Mouse (Mus musculus) kidney, adult 2 months (tissue): Measurements from ENCODE around the gene Cdk4. TPM values are rescaled to one million over a fixed set of nuclear protein-coding genes. Genes with fewer than 3 reads are reported as not detected.

Source experiments
- DNase-seq: peaks from one replicate; pipeline ENCODE4 v3.0.0; 2021
- H3K27ac ChIP-seq: fragments of 200-500 bp; 2 replicates; pipeline ENCODE4 v1.5.1; 2012; ENCODE audit warnings: low read depth, low read length, control low read depth, inconsistent platforms; ENCODE audit not compliant: insufficient read depth
- H3K27me3 ChIP-seq: fragments of 200-500 bp; replicated peaks from 2 replicates; pipeline ENCODE4 v1.6.1; 2012; ENCODE audit warnings: mild to moderate bottlenecking, moderate library complexity, low read length, inconsistent platforms; ENCODE audit not compliant: control insufficient read depth, insufficient read depth
- H3K36me3 ChIP-seq: fragments of 200-500 bp; 2 replicates; pipeline ENCODE4 v1.6.1; 2012; ENCODE audit warnings: mild to moderate bottlenecking, moderate library complexity, low read length, inconsistent platforms; ENCODE audit not compliant: control insufficient read depth, insufficient read depth
- H3K4me1 ChIP-seq: fragments of 200-500 bp; 2 replicates; pipeline ENCODE4 v1.6.1; 2011; ENCODE audit warnings: low read length; ENCODE audit not compliant: control insufficient read depth, insufficient read depth
- H3K4me3 ChIP-seq: fragments of 200-500 bp; 2 replicates; pipeline ENCODE4 v1.5.1; 2011; ENCODE audit warnings: mild to moderate bottlenecking, low read depth, low read length, control low read depth; ENCODE audit not compliant: insufficient read depth
- CTCF ChIP-seq: fragments of 200-500 bp; conservative IDR thresholded peaks from 2 replicates; pipeline ENCODE4 v1.5.1; 2011; ENCODE audit warnings: low read depth, mild to moderate bottlenecking, control low read depth, low read length, moderate library complexity, mixed read lengths; ENCODE audit not compliant: insufficient read depth, insufficient read length
- POLR2A ChIP-seq: fragments of 200-500 bp; IDR thresholded peaks from one replicate; pipeline ENCODE4 v1.6.1; 2011; ENCODE audit warnings: low read depth, low read length, control low read depth
- WGBS: fragments of 180-500 bp; shearing (Covaris S2); methylation state at CpG from one replicate; pipeline ENCODE4 v1.1.7; 2018; 5-methylcytosine and 5-hydroxymethylcytosine counted together
- polyA plus RNA-seq: library from polyadenylated mRNA; depleted of rRNA; stranded (reverse); fragments of >200 nt; gene quantifications from 2 replicates; pipeline ENCODE4 v1.2.3, GENCODE M21; 2012

The Cdk4 gene
- polyA plus RNA-seq, 1 experiment, result 216 TPM

GRCm38 (mm10) chr10:127036273-127036672 lies 27.1 kb upstream of the Cdk4 start:
- Histone ChIP-seq H3K4me1 (peaks cover 15% of the 10 kb centered on the region; the same call in 1 of the 2 replicates), H3K27me3 (no peaks in the 10 kb centered on the region; the same call in 1 of the 2 replicates), H3K4me3 (no peak overlapping the region), H3K36me3 (no peaks in the 10 kb centered on the region), H3K27ac (peak overlapping the region; percentile 77)
- TF ChIP-seq POLR2A, result no peak
- no peak for TF ChIP-seq CTCF
- peak; percentile 93 for DNase-seq
- WGBS, result 51% methylated on average over 12 of the region's 12 CpGs

DNA sequence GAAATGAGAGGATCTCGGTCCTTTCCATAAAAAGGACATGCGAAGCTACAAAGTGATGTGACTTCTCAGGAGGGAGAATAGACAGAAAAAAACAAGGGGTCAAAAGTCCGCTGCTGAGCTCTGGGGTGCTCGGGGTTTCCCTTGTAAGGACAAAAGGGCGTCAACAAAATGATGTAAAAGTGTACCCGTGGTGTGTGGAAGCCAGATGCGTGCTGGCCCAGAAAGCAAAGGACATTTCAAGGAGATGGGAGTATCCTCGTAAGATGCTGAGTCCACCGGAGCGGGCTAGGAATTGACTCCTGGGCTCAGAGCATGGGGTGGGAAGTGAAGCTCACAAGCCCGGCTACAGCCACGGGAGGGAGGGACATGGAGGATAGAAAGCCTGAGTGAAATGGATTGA lies 25.7 kb upstream of the Cdk4 start:
- peaks cover 15% of the 10 kb centered on the region; the same call in 1 of the 2 replicates for H3K4me1 ChIP-seq
- no peak overlapping the region for H3K4me3 ChIP-seq
- TF ChIP-seq POLR2A (no peak), CTCF (no peak)
- H3K27ac ChIP-seq, result peak overlapping the region; percentile 66
- DNase-seq, result peak; percentile 81
- H3K27me3 ChIP-seq, result no peaks in the 10 kb centered on the region
- no peaks in the 10 kb centered on the region for H3K36me3 ChIP-seq
- 52% methylated on average over 12 of the region's 12 CpGs for WGBS

DNA sequence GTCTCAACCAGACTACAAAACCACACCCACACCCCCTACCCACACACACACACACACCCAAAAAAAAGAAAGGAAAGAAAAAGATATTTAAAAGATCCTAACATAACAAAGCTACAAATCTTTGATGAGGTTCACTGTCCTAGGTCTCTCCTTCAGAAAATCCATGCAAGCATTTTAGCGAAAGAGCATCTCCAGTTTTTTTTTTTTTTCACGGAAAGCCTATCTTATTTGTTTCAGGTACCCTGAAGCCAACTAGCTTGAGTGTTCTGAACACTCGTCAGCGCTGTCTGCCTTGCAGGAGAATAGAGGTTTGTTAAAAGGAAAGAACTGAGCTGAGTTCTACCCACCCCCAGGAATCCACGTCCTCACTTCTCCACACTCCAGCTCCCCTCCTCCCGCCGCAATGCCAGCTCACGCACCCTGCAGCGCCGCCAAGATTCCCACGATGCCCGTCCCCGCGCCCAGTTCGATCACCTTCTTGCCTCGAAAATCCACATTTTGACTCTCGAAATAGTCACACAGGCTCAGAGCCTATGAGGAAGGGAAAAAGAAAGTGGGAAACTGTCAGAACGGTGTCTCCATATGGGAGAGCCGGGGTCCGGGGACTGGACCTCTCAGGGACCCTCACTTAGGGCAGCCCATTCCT lies 22.6 kb upstream of the Cdk4 start:
- Histone ChIP-seq H3K4me1 (peaks cover 14% of the 10 kb centered on the region; the same call in 1 of the 2 replicates), H3K36me3 (no peaks in the 10 kb centered on the region), H3K27ac (peak overlapping the region; percentile 79), H3K4me3 (peak overlapping the region; percentile 92), H3K27me3 (no peaks in the 10 kb centered on the region)
- 2% methylated on average over 20 of the region's 20 CpGs for WGBS
- DNase-seq, result no peak
- no peak for TF ChIP-seq POLR2A

GRCm38 (mm10) chr10:127041274-127041766 lies 22.0 kb upstream of the Cdk4 start, which contains the start of the genes Mettl1 and Eef1akmt3:
TSS of gene Mettl1 (plus strand) at chr10:127041414.
TSS of gene Eef1akmt3 (minus strand) at chr10:127041513.
- Histone ChIP-seq H3K27me3 (no peaks in the 10 kb centered on the region), H3K36me3 (no peaks in the 10 kb centered on the region), H3K4me1 (peaks cover 10% of the 10 kb centered on the region; the same call in 1 of the 2 replicates), H3K27ac (peak within 1 kb of the TSS; percentile 79), H3K4me3 (peak within 1 kb of the TSS; percentile 92)
- DNase-seq, result peak; percentile 52
- TF ChIP-seq CTCF, result no peak
- TF ChIP-seq POLR2A, result no peak
- WGBS, result under 1% methylated on average over 28 of the region's 28 CpGs

GRCm38 (mm10) chr10:127041774-127042338 lies 21.5 kb upstream of the Cdk4 start:
- Histone ChIP-seq H3K27ac (peak overlapping the region; percentile 79), H3K4me1 (peaks cover 10% of the 10 kb centered on the region; the same call in 1 of the 2 replicates), H3K36me3 (no peaks in the 10 kb centered on the region), H3K4me3 (peak overlapping the region; percentile 92), H3K27me3 (no peaks in the 10 kb centered on the region)
- under 1% methylated on average over 44 of the region's 44 CpGs for WGBS
- peak; percentile 92 for DNase-seq
- TF ChIP-seq CTCF (no peak), POLR2A (no peak)

DNA sequence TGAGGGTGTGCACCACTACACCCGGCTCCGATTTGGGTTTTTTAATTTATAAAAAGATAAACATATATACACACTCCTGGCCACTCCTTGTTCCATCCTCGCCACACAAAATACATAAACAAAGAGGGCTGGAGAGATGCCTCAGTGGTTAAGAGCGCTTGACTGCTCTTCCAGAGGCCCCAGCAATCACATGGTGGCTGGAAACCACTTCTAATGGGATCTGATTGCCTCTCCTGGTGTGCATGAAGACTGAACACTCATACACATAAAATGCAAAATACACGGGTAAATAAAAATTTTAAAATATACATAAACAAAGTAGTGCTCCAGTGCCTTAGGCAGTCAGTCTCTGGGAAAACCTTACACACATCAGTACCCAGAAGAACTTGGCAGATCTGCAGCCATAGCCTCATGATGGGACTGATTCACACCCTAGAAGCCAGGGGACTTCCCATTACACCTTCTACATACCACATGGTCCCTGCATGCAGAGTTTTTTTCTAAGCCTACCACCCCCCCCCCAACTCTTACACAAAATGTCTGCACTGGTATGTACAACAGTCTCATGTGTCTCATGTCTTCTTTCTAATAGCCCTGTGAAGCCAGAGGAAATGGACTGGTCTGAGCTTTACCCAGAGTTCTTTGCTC lies 20.7 kb upstream of the Cdk4 start:
- TF ChIP-seq POLR2A (no peak), CTCF (no peak)
- Histone ChIP-seq H3K4me1 (peaks cover 10% of the 10 kb centered on the region; the same call in 1 of the 2 replicates), H3K27ac (peak overlapping the region; percentile 77), H3K27me3 (no peaks in the 10 kb centered on the region), H3K36me3 (no peaks in the 10 kb centered on the region), H3K4me3 (peak overlapping the region; percentile 92)
- WGBS, result 11% methylated on average over 5 of the region's 5 CpGs
- no peak for DNase-seq

DNA sequence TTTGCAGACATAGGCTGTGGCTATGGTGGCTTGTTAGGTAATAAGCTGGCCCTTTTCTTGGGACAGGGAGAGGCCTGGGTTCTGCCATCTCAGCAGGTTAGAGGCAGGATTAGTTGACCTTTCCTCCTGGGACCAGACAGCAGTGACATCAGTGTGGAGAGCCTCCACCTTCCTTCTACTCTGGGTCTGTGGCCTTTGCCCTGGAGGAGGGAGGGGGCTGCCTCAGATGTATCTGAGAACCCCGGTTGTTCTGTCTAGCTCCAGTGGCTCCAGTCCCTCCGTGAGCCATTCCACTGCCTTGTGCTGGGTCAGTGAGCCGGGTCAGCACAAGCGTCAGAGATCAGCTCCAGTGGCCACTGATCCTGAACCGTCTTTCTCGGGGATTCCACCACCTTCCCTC lies 20.1 kb upstream of the Cdk4 start:
- H3K36me3 ChIP-seq, result no peaks in the 10 kb centered on the region
- H3K27ac ChIP-seq, result peak overlapping the region; percentile 77
- DNase-seq, result peak; percentile 95
- H3K4me1 ChIP-seq, result peaks cover 10% of the 10 kb centered on the region; the same call in 1 of the 2 replicates
- TF ChIP-seq CTCF, result no peak
- no peak for TF ChIP-seq POLR2A
- no peak overlapping the region for H3K4me3 ChIP-seq
- WGBS, result 41% methylated on average over 6 of the region's 6 CpGs
- no peaks in the 10 kb centered on the region for H3K27me3 ChIP-seq
